Mouse (Mus musculus) olfactory bulb, adult 2 months (tissue): ENCODE measurements around the gene Tcf15.

Source experiments
- CTCF ChIP-seq: fragments of 200-500 bp; IDR thresholded peaks from 2 replicates; pipeline ENCODE4 v1.5.1; 2012; ENCODE audit warnings: low read depth, mild to moderate bottlenecking, low read length, moderate library complexity; ENCODE audit not compliant: insufficient read depth
- POLR2A ChIP-seq: fragments of 200-500 bp; IDR thresholded peaks from 2 replicates; pipeline ENCODE4 v1.6.1; 2012; ENCODE audit warnings: mild to moderate bottlenecking, low read depth, low read length, moderate library complexity; ENCODE audit not compliant: insufficient read depth

- no peak for TF ChIP-seq CTCF
- TF ChIP-seq POLR2A, result no peak
These were observed 22.9 kb downstream of the Tcf15 start for GRCm38 (mm10) chr2:152166257-152166656.
